Comparison of ENCODE assay signal across 14 mouse cellular contexts in the genomic region with DNA sequence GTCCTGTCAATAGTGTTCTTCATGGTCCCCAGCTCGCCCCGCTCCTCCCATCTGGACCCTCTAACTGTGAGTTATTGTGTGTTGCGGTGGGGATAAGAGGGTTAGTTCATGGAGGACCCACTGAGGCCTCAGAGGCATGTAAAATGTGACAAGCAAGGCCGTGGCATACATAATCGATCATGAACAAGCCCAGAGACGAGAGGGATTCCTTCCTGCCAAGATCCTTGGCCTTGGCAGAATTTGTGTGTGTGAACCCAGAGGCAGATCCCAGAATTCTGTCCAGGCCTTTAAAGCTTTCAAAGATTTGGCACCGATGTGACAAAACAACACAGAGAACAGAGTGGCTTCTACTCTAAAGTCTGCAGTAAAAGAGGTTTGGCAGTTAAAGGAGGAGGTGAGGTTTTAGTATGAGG.
DNase-seq lines count a peak whose midpoint lies in the region; TF ChIP-seq lines count a peak whose summit lies in the region.
"Had no signal": no experiment of that assay in that cellular context is flagged by ENCODE, and none has a peak within 500 bp of the region (broad histone marks: within the 10 kb centered on the region; RNA-seq: fewer than 3 reads in every experiment).

No protein-coding gene starts in this region.

- TF ChIP-seq CTCF in gastrocnemius, adult 2 months (IDR thresholded peaks at IDR 0.05): no peak

- no peak overlapping the region for H3K4me3 ChIP-seq in gastrocnemius, adult 2 months
- H3K4me3 ChIP-seq: forebrain, embryonic 12.5 days; megakaryocyte, embryonic 14.5 days had no signal

- DNase-seq in adrenal gland, adult 8-10 months: peak; percentile 22
- no peak for DNase-seq in adrenal gland, postnatal 36 days
- peak; percentile 15 for DNase-seq in left cerebral cortex, postnatal 4 days
- no peak for DNase-seq in left cerebral cortex, postnatal 10 days (ENCODE audit: extremely low spot score in 1 of 2, low spot score in 2 of 2)
- peak; percentile 74 for DNase-seq in adipocyte (ENCODE audit: low spot score)
- DNase-seq in fat pad, adult 2 months (ENCODE audit: extremely low read depth, low read depth, low spot score): peak; percentile 10
- DNase-seq in spleen, adult 12 weeks (ENCODE audit: low spot score): no peak
- no peak for DNase-seq in gastrocnemius, adult 2 months
- DNase-seq: cerebellum, adult 11-12 months; heart, postnatal 14 days; kidney, postnatal 4 days; thymus, postnatal 4 days had no signal

- intact Hi-C loops in left cerebral cortex, postnatal 4 days (cut with DNase I): no loop called here
- intact Hi-C loops in left cerebral cortex, postnatal 10 days (cut with DNase I): no loop called here
- intact Hi-C loops in gastrocnemius, adult 2 months (cut with DNase I): no loop called here

- H3K27ac ChIP-seq in gastrocnemius, adult 2 months: no peak overlapping the region
- H3K27ac ChIP-seq: forebrain, embryonic 12.5 days had no signal

Comparison
In these comparisons a context has a peak if more than half of its experiments do, and no peak if none do; other contexts are left out.
1. DNase-seq: peak in adrenal gland, adult 8-10 months (single experiment), left cerebral cortex, postnatal 4 days (single experiment), adipocyte (single experiment) and fat pad, adult 2 months (single experiment); none in adrenal gland, postnatal 36 days (0 of 2), left cerebral cortex, postnatal 10 days (0 of 2), spleen, adult 12 weeks (single experiment) and gastrocnemius, adult 2 months (single experiment).